Comparison of ENCODE assay signal across 9 mouse cellular contexts in genomic region chr7:30300914-30301313, GRCm38 (mm10). TPM values are rescaled to one million over a fixed set of nuclear protein-coding genes. Genes with fewer than 3 reads are reported as not detected.
DNase-seq lines count a peak whose midpoint lies in the region; ATAC-seq and TF ChIP-seq lines count a peak whose summit lies in the region.
"Had no signal": no experiment of that assay in that cellular context is flagged by ENCODE, and none has a peak within 500 bp of the region (broad histone marks: within the 10 kb centered on the region; RNA-seq: fewer than 3 reads in every experiment).

No protein-coding gene starts in this region.

- peak; percentile 75 for TF ChIP-seq CTCF in left cerebral cortex, adult 2 months (IDR thresholded peaks at IDR 0.05)

- ATAC-seq in megakaryocyte, adult 5-6 weeks (ENCODE audit: poor library complexity, severe bottlenecking), result peak; percentile 68

- intact Hi-C loops in left cerebral cortex, adult 2 months (cut with DNase I), result no loop called here
- intact Hi-C loops in left cerebral cortex, postnatal 14 days (cut with DNase I), result no loop called here

- no peak overlapping the region for H3K27ac ChIP-seq in left cerebral cortex, adult 2 months
- H3K27ac ChIP-seq: lung, embryonic 15.5 days had no signal

- no peak overlapping the region for H3K4me3 ChIP-seq in left cerebral cortex, adult 2 months
- H3K4me3 ChIP-seq: lung, embryonic 15.5 days had no signal

- peak; percentile 35 for DNase-seq in adrenal gland, postnatal 10 days
- DNase-seq in adrenal gland, postnatal 4 days (ENCODE audit: low spot score in 2 of 2), result no peak
- no peak for DNase-seq in left cerebral cortex, adult 2 months (ENCODE audit: extremely low spot score in 1 of 2, low spot score in 2 of 2)
- DNase-seq in left cerebral cortex, postnatal 14 days (ENCODE audit: low spot score in 2 of 2), result no peak
- DNase-seq in brain, adult 2 months (ENCODE audit: low read depth, low spot score), result peak; percentile 83
- DNase-seq in right cerebral cortex, adult 2 months (ENCODE audit: low spot score in 2 of 2), result no peak
- DNase-seq in ovary, postnatal 14 days (ENCODE audit: low spot score), result no peak

RNA-seq across cellular contexts. Expression of gene Alkbh6, which starts 7.6 kb away (rescaled TPM):
- 10 to 100 TPM; 46.8 to 49.0 TPM for total RNA-seq in adrenal gland, postnatal 10 days (2021)
- total RNA-seq in adrenal gland, postnatal 4 days (2021), result 10 to 100 TPM; 58.1 to 59.4 TPM
- total RNA-seq in left cerebral cortex, adult 2 months (2021), result 10 to 100 TPM; 65.7 to 71.4 TPM
- total RNA-seq in left cerebral cortex, postnatal 14 days (2021), result 10 to 100 TPM; 53.4 to 55.3 TPM
- 18.2 and 24.2 TPM in 2 replicates for total RNA-seq in megakaryocyte, adult 5-6 weeks (2015)
- 19.0 and 22.3 TPM in 2 replicates for total RNA-seq in megakaryocyte, adult 5-6 weeks (2017)

RNA-seq across cellular contexts. Expression of gene Clip3, which starts 9.4 kb away (rescaled TPM):
- total RNA-seq in adrenal gland, postnatal 10 days (2021), result 10 to 100 TPM; 31.6 to 36.5 TPM
- total RNA-seq in adrenal gland, postnatal 4 days (2021), result 10 to 100 TPM; 50.8 to 59.8 TPM
- total RNA-seq in left cerebral cortex, adult 2 months (2021), result 100 to 1,000 TPM; 488 to 492 TPM
- total RNA-seq in left cerebral cortex, postnatal 14 days (2021), result 100 to 1,000 TPM; 499 to 503 TPM
- 0.04 TPM in 1 of 2 replicates, not detected in the other for total RNA-seq in megakaryocyte, adult 5-6 weeks (2015)
- total RNA-seq in megakaryocyte, adult 5-6 weeks (2017), result not detected in 2 replicates

RNA-seq across cellular contexts. Expression of gene Syne4, which starts 13.7 kb away (rescaled TPM):
- 10 to 100 TPM; 17.6 to 22.3 TPM for total RNA-seq in adrenal gland, postnatal 10 days (2021)
- 10 to 100 TPM; 40.1 to 60.6 TPM for total RNA-seq in adrenal gland, postnatal 4 days (2021)
- total RNA-seq in left cerebral cortex, adult 2 months (2021), result 10 to 100 TPM in 1 of 2 experiments, 1 to 10 TPM in 1; 8.8 to 19.2 TPM
- 1 to 10 TPM; 6.9 to 8.2 TPM for total RNA-seq in left cerebral cortex, postnatal 14 days (2021)
- total RNA-seq in megakaryocyte, adult 5-6 weeks (2015), result 0.58 and 1.9 TPM in 2 replicates
- 0.49 and 1.1 TPM in 2 replicates for total RNA-seq in megakaryocyte, adult 5-6 weeks (2017)

RNA-seq across cellular contexts. Expression of gene E130208F15Rik, which starts 20.6 kb away (rescaled TPM):
- 1 to 10 TPM; 2.8 TPM for total RNA-seq in adrenal gland, postnatal 10 days (2021)
- 1 to 10 TPM; 1.4 to 1.7 TPM for total RNA-seq in adrenal gland, postnatal 4 days (2021)
- total RNA-seq in left cerebral cortex, adult 2 months (2021), result under 1 TPM in 1 of 2 experiments, not detected in 1; 0.66 TPM
- total RNA-seq in left cerebral cortex, postnatal 14 days (2021), result under 1 TPM; 0.40 to 0.44 TPM
- 0.11 TPM in 1 of 2 replicates, not detected in the other for total RNA-seq in megakaryocyte, adult 5-6 weeks (2015)
- 0.57 and 0.88 TPM in 2 replicates for total RNA-seq in megakaryocyte, adult 5-6 weeks (2017)

RNA-seq across cellular contexts. Expression of gene Wdr62, which starts 20.7 kb away (rescaled TPM):
- total RNA-seq in adrenal gland, postnatal 10 days (2021), result 10 to 100 TPM; 12.1 to 14.3 TPM
- total RNA-seq in adrenal gland, postnatal 4 days (2021), result 10 to 100 TPM; 12.1 to 13.5 TPM
- 1 to 10 TPM; 1.0 to 1.6 TPM for total RNA-seq in left cerebral cortex, adult 2 months (2021)
- 1 to 10 TPM; 1.2 to 2.0 TPM for total RNA-seq in left cerebral cortex, postnatal 14 days (2021)
- total RNA-seq in megakaryocyte, adult 5-6 weeks (2015), result 13.3 and 19.5 TPM in 2 replicates
- total RNA-seq in megakaryocyte, adult 5-6 weeks (2017), result 6.8 and 10.5 TPM in 2 replicates

Comparison
In these comparisons a context has a peak if more than half of its experiments do, and no peak if none do; other contexts are left out.
1. DNase-seq: peak in adrenal gland, postnatal 10 days (single experiment) and brain, adult 2 months (single experiment); none in adrenal gland, postnatal 4 days (0 of 2), left cerebral cortex, adult 2 months (0 of 2), left cerebral cortex, postnatal 14 days (0 of 2), right cerebral cortex, adult 2 months (0 of 2) and ovary, postnatal 14 days (single experiment).
2. RNA of gene Clip3, which starts 9.4 kb away (total RNA-seq): 499 to 503 TPM in left cerebral cortex, postnatal 14 days, 488 to 492 TPM in left cerebral cortex, adult 2 months, 50.8 to 59.8 TPM in adrenal gland, postnatal 4 days and 31.6 to 36.5 TPM in adrenal gland, postnatal 10 days; 0.04 TPM in megakaryocyte, adult 5-6 weeks; every median in the first group is over 10 times any median in the second.